Mouse (Mus musculus) heart, postnatal 36 days (tissue): ENCODE results near the gene Fut11. TPM values are rescaled to one million over a fixed set of nuclear protein-coding genes. Genes with fewer than 3 reads are reported as not detected.
"Not testable (repeated sequence)": the region's sequence is repeated elsewhere in the genome, so short reads cannot be mapped to it uniquely, and the experiment has no call there.

ENCODE experiments used
- DNase-seq, 2 experiments: peaks; one replicate each; pipeline ENCODE4 v3.0.0; 2021 to 2022
- intact Hi-C: fragments of 180-260 bp; cut with DNase I; formaldehyde crosslinking; loops from one replicate; pipeline ENCODE4 v1.15.1; 2025
- total RNA-seq, 2 experiments: library from RNA; stranded (reverse); gene quantifications; 2 replicates each; pipeline ENCODE4 v1.2.3; 2021

The Fut11 gene
- total RNA-seq, 2 experiments from 2014 or later, result 6.6 to 7.1 TPM

DNA sequence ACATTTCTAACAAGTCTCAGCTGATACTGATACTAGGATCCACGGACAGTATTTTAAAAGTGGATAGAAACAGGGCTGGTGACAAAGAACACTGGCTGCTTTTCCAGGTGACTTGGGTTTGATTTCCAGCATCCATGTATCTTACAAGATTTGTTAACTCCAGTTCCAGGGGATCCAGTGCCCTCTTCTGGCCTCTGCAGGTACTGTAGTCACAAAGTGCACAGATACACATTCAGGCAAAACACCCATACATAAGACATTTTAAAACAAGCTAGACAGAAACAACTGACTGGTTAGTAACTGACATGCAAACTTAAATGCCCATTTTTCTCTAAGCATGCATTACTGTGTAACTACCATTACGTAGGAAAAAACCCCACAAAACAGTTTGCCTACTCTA, 21.8 kb upstream of the Fut11 start:
- intact Hi-C loops, result loop anchor here (10.0 kb wide), 1 partner anchor 198 kb away; no protein-coding TSS in a partner anchor
- no peak for DNase-seq

DNA sequence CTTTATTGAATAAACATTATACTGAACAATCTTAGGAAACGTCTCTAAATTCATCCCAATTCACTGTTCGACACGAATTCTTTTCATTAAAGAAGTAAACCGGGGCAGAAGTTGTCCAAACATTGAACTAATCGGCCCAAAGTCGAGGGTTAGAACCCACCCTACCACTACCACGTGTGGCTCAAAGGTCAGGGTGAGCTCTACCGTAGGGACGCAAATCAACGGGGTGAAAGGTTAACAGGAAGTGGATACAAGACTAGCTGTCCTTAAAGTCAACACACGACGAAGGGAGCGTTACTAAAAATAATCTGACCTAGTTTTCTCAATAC, 21.1 kb upstream of the Fut11 start:
- intact Hi-C loops, result loop anchor here (2.0 to 10.0 kb wide), 2 partner anchors 19 to 199 kb away; no protein-coding TSS in a partner anchor

DNA sequence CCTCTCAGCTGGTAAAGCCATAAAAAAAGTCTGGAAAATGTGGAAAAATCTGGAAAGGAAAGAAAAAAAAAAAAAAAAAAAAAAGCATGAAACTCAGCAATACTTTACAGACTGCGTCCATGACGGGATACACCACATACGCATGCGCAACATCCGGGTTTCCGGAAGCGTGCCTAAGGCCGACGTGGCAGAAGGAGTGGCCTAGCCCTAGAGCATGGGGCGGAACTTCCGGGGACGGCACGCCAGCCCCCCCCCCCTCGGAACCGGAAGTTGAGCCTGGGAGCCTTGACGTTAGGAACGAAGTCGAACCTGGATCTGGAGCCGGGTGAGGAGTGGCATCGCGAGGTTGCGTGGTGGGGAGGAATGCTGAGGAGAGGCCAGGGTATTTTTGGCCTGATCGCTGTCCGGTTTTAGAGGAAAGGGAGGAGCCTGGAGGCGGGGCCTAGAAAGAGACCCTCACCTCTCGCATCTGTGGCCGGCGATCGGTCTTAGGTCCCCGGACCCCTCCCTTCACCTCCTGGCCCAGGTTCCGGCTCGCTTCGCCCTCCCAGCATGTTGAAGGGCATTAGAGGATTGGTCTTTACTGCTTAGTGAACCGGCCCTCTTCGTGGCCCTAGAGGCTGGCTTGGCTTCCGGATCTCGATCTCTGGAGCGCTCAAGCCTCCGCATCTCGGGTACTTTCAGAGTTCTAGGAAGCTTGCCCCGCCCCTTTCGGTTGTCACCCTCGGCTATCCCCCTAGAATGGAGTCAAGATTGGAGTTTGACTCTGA, 20.5 kb upstream of the Fut11 start, which contains the start of gene Sec24c:
Sec24c (plus strand) TSS at position 245 of the 770 bp plus-strand sequence.
- intact Hi-C loops, result loop anchor here (2.0 to 10.0 kb wide), 2 partner anchors 19 to 199 kb away; no protein-coding TSS in a partner anchor
- peak; percentile 98 to 99 for DNase-seq

More for the DNA sequence above, 21.1 kb upstream of the Fut11 start:
- peak; percentile 53 to 64 for DNase-seq

DNA sequence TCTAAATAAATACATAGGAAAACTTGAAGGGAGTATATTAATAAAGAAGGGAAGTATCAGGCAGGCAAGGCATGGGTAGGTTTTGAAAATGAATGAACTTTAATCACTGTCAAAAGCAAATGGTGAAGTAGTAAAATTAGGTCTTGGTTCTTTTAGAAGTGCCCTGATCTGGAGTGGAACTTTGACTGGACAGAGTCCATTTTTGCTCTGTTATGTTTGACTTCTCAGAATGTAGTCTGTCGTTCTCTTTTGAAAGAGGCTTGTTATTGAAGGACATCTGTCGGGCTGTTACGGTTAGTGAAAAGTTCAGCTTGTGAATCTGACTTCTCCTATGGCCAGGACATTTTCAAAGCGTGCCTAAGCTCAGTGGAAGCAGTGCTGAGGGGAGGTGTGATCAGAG, 16.9 kb upstream of the Fut11 start:
- no peak for DNase-seq
- intact Hi-C loops, result loop anchor here (10.0 kb wide), 1 partner anchor 203 kb away; no protein-coding TSS in a partner anchor

DNA sequence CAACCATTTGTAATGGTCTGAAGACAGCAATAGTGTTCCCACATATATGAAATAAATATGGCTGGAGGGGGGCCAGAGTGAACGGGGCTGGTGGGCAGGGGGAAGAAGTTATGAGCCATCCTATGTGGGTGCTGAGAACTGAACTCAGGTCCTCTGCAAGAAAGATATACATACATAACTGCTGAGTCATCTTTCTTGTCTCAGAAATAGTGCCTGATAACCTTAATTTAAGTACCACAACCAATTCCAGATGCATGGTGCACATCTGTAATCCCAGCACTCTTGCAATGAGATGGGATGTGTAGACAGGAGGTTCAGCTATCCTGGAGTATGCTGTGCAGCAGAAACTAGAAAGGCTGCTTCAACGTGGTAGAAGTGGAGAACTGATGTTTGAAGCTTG, 13.0 kb upstream of the Fut11 start:
- DNase-seq, result no peak
- intact Hi-C loops, result no loop called here

DNA sequence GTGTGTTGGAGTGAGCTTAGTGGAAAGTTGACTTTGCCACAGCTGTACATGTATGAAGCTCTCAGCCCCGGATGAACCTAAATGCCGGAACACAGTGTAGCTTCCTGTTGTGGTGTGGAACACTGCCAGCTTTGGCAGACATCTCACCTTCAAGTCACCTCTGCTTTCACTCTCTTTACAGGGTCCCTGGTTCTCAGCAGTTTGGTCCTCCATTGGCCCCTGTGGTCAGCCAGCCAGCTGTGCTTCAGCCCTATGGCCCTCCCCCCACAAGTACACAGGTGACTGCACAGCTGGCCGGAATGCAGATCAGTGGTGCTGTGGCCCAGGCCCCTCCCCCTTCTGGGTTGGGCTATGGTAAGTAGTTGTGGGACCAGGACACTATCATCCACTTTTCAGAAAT, 12.3 kb upstream of the Fut11 start:
- no peak for DNase-seq
- intact Hi-C loops, result no loop called here

DNA sequence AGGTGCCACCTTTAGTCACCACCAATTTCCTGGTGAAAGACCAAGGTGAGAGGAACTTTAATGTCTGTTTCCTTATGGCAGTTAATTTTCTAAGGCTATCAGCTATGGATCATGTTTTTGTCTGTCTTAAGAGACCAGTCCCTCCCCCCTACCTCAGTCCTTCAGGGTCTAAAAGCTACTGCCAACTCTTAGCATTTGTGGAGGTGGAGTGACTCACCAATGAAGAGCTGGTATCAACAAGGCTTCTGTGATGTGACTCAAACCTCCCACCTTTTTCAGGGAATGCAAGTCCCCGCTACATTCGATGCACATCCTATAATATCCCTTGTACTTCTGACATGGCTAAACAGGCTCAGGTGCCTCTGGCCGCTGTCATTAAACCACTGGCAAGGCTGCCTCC, 8.2 kb upstream of the Fut11 start:
- intact Hi-C loops, result no loop called here

DNA sequence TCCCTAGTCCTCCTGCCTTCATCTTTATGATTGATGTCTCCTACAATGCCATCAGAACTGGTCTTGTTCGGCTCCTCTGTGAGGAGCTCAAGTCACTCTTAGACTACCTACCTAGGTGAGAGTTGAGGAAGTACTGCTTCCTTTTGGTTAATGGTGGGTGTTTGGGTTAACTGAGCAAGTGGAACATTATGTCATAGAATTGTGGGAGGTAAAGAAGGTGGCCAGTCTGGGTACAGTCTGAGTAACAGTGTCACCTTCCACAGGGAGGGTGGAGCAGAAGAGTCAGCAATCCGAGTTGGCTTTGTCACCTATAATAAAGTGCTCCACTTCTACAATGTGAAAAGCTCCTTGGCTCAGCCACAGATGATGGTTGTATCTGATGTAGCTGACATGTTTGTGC, 5.8 kb upstream of the Fut11 start:
- no peak for DNase-seq
- intact Hi-C loops, result no loop called here

More for the DNA sequence above, 8.2 kb upstream of the Fut11 start:
- no peak for DNase-seq

DNA sequence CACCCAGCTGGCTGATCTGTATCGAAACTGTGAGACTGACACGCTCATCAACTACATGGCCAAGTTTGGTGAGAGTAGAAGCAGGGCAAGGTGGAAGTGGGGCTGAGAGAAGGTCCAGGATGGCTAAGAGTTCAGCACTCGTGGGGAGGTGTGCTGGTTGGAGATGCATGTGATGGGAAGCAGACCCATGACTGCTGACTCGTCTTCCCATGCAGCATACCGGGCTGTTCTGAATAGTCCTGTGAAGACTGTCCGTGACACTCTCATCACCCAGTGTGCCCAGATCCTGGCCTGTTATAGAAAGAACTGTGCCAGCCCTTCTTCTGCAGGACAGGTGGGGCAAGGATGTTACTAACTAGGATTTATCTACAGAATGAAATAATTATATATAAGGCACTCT, 3.0 kb upstream of the Fut11 start:
- no peak for DNase-seq

DNA sequence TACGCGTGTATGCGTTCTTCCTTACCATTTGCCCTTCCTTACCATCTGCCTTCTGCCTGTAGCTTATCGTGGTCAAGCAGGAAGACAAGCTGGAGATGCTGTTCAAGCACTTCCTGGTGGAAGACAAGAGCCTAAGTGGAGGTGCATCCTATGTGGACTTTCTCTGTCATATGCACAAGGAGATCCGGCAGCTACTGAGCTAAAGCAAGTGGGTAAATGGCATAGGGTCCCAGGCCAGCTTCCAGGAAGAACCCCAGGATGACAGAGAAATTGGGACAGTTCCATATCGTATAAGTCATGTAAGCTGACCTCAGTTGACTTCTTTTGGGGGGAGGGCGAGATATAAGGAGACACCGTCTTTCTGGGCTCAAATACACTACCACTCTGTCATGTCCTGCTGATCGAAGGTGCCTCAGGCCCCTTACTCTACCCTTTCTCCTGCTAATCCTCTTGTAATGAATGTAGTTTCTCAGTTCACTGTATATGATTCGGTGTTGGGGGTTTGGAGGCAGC, 1.1 kb upstream of the Fut11 start:
- intact Hi-C loops, result loop anchor here (2.0 to 5.0 kb wide), 2 partner anchors 19 to 51 kb away; partner anchors contain the start of genes Sec24c and Usp54
- DNase-seq, result no peak

More for the DNA sequence above, 3.0 kb upstream of the Fut11 start:
- intact Hi-C loops, result loop anchor here (2.0 to 5.0 kb wide), 2 partner anchors 17 to 49 kb away; partner anchors contain the start of genes Sec24c and Usp54

DNA sequence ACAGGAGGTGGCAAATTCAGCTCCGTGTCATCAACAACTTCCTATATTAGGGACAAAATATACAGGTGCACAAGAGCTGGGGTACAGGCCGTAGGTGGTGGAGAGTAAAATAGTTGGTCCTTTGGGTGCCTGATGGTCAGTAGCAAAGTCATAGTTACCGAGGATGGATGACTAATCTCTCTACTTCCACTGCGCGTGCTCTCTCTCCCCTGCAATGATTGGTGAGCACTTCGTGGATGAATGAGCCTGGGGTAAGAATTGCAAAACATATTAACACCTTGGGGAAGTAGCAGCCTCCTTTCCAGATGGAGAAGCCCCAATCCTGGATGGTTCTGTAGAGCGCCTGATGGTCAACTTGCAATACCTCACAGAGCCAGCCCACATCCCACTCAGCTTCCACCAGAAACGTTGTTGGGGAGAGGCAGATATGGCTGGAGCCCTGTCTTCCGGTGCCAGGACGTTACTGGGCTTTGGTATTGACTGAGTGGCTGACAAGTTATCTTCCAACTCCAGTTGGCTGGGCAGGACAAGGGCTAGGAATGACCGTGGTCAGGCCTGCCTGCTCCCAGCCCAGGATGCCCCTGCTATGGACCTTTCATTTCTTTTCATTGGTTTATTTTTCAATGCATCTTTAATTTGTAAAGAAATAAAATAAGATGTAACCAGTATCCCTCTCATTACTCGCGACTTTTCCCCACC, 434 bp upstream of the Fut11 start:
- peak in 1 of 2 experiments; percentile 23 for DNase-seq
- intact Hi-C loops, result loop anchor here (5.0 kb wide), 1 partner anchor 52 kb away; the partner anchor contains the start of gene Usp54

DNA sequence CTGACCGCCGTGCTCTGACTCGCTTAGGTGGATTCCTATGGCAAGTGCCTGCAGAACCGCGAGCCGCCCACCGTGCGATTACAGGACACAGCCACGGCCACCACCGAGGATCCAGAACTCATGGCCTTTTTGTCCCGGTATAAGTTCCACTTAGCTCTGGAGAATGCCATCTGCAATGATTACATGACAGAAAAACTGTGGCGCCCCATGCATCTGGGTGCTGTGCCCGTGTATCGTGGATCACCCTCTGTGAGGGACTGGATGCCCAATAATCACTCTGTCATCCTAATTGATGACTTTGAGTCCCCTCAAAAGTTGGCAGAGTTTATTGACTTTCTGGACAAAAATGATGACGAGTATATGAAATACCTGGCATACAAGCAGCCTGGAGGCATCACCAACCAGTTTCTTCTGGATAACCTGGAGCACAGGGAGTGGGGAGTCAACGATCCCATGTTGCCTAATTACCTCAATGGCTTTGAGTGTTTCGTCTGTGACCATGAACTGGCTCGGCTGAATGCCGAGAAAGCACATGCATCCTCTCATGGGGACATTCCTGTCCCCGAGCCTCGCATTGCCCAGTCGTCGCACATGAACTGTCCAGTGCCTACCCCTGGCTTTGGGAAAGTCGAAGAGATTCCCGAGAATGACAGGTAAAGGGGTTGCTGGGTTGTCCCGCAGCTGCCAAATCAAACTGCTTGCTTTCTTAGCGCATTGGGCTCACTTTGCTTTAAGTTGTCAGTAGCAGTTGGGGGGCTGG, 1.2 kb downstream of the Fut11 start:
- DNase-seq, result peak in 1 of 2 experiments; percentile 30
- intact Hi-C loops, result no loop called here

DNA sequence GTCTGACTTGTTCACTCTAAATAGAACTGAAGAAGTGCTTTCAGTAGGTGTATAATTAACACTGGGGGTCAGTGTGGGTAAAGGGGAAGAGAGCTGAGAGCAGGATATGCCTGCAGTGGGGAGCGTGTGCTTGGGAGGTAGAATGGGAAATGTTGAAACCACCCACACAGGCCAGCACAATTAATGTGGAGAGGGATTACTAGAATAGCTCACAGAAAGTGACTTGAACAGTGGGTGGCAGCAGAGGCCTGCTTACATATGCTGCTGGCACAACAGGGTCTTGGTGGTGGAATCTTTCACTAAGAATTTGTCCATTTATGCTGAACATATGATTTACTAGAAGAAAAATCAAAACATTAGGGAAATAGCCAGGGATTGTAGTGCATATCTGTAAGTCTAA, 2.2 kb downstream of the Fut11 start:
- intact Hi-C loops, result no loop called here

DNA sequence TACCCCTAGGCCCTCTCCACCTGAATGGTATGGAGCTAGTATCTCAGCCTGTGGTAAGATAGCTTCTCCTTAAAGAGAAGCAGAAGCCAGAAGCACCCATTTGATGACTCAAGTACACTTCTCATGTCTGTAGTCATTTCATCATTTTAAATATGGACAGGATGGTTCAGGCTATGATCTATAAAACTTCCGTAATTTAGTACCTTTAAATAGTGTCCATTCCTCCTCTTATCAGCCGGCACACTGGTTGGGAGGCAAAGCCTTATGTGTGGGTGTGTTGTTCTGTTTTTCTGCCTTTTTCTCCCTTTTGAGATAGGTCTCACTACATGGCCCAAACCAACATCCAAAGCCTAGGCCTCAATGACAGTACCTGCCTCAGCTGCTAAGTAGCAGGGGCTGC, 3.7 kb downstream of the Fut11 start:
- no peak for DNase-seq
- intact Hi-C loops, result no loop called here

More for the DNA sequence above, 2.2 kb downstream of the Fut11 start:
- DNase-seq, result peak; percentile 35 to 36

DNA sequence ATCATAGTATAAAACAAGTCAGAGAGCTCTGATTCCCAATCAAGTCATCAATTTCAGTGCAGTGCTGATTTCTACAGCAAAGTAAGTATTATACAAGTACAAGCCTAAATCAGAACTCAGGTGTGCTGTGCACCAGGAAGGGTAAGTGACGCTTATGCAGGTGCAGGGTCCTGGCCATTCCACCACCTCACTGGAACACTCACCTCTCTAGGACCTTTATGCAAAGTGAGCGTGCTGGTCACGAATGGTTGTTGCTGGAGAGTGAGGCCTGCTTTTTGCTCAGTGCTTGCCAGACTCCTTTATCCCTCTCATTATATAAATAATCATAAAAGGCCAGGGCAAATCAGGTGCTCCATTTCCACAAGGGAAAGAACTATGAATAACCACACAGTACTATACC, 5.6 kb downstream of the Fut11 start:
- no peak for DNase-seq
- intact Hi-C loops, result no loop called here

DNA sequence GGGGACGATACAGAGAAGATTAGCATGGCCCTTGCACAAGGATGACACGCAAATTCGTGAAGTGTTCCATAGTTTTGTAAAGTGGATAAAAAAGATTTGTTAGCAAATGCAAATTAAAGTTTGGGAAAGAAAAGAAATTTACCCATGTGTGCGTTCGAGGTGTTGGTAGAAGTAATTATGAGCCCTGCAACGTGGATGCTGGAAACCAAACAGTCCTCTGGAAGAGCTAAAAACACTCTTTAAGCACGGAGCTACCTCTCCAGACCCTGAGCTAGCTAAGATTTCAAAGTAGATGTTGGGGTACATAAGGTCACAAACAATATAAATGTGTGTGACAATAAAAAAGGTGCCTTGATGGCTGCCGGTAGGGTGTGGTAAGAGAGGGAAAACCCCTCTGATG, 6.8 kb downstream of the Fut11 start:
- DNase-seq, result no peak
- intact Hi-C loops, result no loop called here

DNA sequence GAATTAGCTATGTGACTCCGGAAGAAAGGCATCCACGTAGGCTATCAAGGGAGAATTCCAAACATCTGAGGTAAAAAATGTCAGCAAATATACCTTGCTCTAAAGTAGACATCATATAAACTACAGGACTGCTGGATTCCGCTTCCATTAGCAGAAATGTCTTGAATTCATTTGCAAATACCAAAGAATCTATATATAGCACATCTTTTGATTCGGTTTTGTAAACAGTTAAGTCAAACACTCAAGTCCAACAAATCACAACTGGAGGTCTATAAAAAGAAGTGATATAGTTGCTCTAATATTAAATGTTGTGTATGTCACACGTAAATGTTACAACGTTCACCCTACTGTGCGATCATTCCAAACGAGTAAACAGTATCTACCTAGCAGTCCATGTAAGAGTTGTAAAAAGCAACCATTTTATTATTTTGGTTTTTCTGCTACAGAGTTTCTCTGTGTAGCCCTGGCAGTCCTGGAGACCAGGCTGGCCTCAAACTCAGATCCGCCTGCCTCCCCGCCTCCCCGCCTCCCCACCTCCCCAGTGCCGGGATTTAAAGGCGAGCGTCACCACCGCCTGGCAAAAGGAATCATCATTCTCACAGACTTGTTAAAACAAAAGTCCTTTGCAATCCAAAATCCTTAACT, 7.5 kb downstream of the Fut11 start:
- intact Hi-C loops, result no loop called here

DNA sequence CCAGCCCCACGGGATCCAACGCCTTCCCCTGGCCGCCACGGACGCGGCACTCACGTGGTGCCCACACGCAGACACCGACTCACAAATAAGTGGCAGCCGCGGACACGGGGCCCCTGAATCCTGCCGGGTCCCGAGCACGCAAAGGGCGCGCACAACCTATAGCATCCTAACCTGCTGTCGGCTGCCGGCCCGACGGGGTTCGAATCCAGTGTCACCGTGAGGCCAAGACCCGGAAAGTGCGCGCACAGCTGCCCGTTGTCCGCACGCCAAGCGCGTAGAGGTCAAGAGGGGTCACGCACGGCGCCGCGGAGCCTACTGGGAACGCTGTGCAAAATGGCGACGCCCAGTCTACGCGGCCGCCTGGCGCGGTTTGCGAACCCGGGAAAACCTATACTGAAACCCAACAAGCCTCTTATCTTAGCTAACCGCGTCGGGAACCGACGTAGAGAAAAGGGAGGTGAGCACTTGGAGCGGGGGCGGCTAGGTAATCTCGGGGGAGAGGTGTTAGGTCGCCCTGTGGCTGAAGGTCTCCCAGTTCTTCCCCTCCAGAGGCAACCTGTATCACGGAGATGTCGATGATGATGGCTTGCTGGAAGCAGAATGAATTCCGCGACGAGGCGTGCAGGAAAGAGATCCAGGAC, 8.1 kb downstream of the Fut11 start, which contains the start of gene Chchd1:
Chchd1 (plus strand) TSS at position 266 of the 641 bp plus-strand sequence.
- intact Hi-C loops, result no loop called here
- peak; percentile 95 for DNase-seq

More for the DNA sequence above, 7.5 kb downstream of the Fut11 start:
- no peak for DNase-seq

DNA sequence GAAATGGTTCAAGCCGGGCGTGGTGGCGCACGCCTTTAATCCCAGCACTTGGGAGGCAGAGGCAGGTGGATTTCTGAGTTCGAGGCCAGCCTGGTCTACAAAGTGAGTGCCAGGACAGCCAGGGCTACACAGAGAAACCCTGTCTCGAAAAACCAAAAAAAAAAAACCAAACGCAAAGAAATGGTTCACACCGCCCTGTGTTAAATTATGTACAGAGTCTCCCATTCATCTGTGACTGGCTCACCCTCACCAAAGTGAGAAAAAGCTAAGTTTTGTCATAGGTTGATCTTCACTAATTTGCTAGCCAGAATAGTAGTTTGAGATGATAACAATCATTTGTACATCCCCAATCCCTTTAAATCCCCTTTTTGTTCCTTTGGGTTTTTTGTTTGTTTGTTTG, 8.7 kb downstream of the Fut11 start:
- intact Hi-C loops, DNase-seq: not testable (repeated sequence)
